Mouse (Mus musculus): ENCODE results near the gene Hoxb5. TPM values are rescaled to one million over a fixed set of nuclear protein-coding genes. Genes with fewer than 3 reads are reported as not detected.

Hoxb5 gene
- polyA plus RNA-seq, 1 experiment: not detected

DNA sequence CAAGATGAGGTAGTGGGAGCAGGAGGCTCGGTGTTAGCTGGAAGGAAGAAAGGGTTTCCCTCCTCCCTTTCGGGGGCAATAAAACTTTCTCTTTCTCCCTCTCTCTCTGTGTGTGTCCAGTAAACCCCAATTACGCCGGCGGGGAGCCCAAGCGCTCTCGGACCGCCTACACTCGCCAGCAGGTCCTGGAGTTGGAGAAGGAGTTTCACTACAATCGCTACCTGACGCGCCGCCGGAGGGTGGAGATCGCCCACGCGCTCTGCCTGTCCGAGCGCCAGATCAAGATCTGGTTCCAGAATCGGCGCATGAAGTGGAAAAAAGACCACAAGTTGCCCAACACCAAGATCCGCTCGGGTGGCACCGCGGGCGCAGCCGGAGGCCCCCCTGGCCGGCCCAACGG, 16.8 kb downstream of the Hoxb5 start:
- no peak for TF ChIP-seq POLR2AphosphoS2 (IDR thresholded peaks at IDR 0.05; ENCODE audit: insufficient read length, low read depth)
- TF ChIP-seq POLR2A (IDR thresholded peaks at IDR 0.05; ENCODE audit: insufficient read length, low read depth): no peak
- no peak for TF ChIP-seq USF1 (IDR thresholded peaks at IDR 0.05; ENCODE audit: low read depth)
- TF ChIP-seq MYOD1 (IDR thresholded peaks at IDR 0.05; ENCODE audit: control insufficient read depth in 1 of 3, insufficient read length in 2 of 3, low read depth in 2 of 3): no peak
- Histone ChIP-seq H3K4me3 (no peak overlapping the region), H3K36me3 (ENCODE audit: control insufficient read depth, insufficient read depth) (no peaks in the 10 kb centered on the region), H3K27me3 (ENCODE audit: control insufficient read depth, insufficient read depth, insufficient read length) (peaks cover 83% of the 10 kb centered on the region), H3K79me2 (ENCODE audit: control insufficient read depth, insufficient read depth) (no peaks in the 10 kb centered on the region), H3ac (ENCODE audit: control insufficient read depth, insufficient read length) (no peak overlapping the region), H3K4me2 (ENCODE audit: low read depth) (peak overlapping the region; percentile 58)

DNA sequence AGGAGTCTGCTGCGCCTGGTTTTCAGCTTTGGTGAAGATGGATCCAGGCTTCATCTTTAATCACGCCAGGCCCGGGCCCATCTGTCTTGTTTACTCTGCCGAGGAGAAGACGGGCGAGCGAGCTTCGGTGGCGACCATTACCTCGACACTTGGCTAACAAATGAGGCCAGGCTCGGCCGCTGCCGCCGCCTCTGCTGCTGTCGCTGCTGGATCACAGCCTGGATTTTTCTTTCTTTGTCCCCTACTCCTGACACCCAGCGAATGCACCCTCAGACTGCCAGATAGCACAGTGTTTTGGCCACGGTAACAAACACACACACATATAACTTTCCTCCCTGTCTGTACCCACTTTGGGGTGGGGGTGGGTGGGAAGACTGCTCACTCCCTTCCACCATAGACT, 17.6 kb downstream of the Hoxb5 start:
- Histone ChIP-seq H3K4me2 (ENCODE audit: low read depth) (no peak overlapping the region), H3K4me3 (no peak overlapping the region), H3K36me3 (ENCODE audit: control insufficient read depth, insufficient read depth) (no peaks in the 10 kb centered on the region), H3ac (ENCODE audit: control insufficient read depth, insufficient read length) (no peak overlapping the region), H3K79me2 (ENCODE audit: control insufficient read depth, insufficient read depth) (no peaks in the 10 kb centered on the region), H3K27me3 (ENCODE audit: control insufficient read depth, insufficient read depth, insufficient read length) (peaks cover 83% of the 10 kb centered on the region)
- TF ChIP-seq REST (IDR thresholded peaks at IDR 0.05; ENCODE audit: insufficient read depth, insufficient read length) (no peak), MYOG (IDR thresholded peaks at IDR 0.05; ENCODE audit: control insufficient read depth in 1 of 3, insufficient read depth in 1 of 3, insufficient read length in 2 of 3, low read depth in 2 of 3) (no peak), MAX (IDR thresholded peaks at IDR 0.05; ENCODE audit: low read depth) (no peak), POLR2A (IDR thresholded peaks at IDR 0.05; ENCODE audit: insufficient read length, low read depth) (no peak), CEBPB (IDR thresholded peaks at IDR 0.05; ENCODE audit: insufficient read depth, poor library complexity, severe bottlenecking) (no peak), TCF3 (IDR thresholded peaks at IDR 0.05; ENCODE audit: insufficient read length, low read depth) (no peak), POLR2AphosphoS2 (IDR thresholded peaks at IDR 0.05; ENCODE audit: insufficient read length, low read depth) (no peak), E2F4 (IDR thresholded peaks at IDR 0.05; ENCODE audit: insufficient read depth) (no peak), MYOD1 (IDR thresholded peaks at IDR 0.05; ENCODE audit: control insufficient read depth in 1 of 3, insufficient read length in 2 of 3, low read depth in 2 of 3) (no peak), TCF12 (IDR thresholded peaks at IDR 0.05; ENCODE audit: insufficient read depth, poor library complexity, severe bottlenecking) (no peak), SRF (IDR thresholded peaks at IDR 0.05; ENCODE audit: control insufficient read depth, insufficient read length, low read depth) (no peak), USF1 (IDR thresholded peaks at IDR 0.05; ENCODE audit: low read depth) (no peak)

DNA sequence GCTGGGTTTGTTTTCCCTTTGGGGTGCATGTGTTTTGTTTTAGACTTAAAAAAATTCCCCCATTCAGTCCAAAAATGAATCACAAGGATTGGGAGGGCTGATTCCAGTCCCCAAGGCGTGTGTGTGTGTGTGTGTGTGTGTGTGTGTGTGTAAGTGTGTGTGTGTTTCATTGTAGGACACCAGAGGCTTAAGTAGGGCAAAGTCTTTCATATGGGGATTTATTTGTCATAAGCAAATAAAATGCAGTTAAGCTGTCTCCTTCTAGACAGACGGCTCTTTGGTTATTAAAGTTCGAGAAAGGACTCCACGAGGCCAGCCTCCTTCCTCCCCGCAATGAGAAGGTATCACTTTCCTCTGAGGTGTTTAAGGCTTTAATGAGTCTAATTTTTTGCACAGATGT, 18.7 kb downstream of the Hoxb5 start:
- H3K27me3 ChIP-seq (ENCODE audit: control insufficient read depth, insufficient read depth, insufficient read length): peaks cover 84% of the 10 kb centered on the region
- H3K4me2 ChIP-seq (ENCODE audit: low read depth): no peak overlapping the region
- no peak overlapping the region for H3K4me3 ChIP-seq
- no peak overlapping the region for H3ac ChIP-seq (ENCODE audit: control insufficient read depth, insufficient read length)
- H3K79me2 ChIP-seq (ENCODE audit: control insufficient read depth, insufficient read depth): no peaks in the 10 kb centered on the region
- no peak for TF ChIP-seq USF1 (IDR thresholded peaks at IDR 0.05; ENCODE audit: low read depth)
- no peak for TF ChIP-seq E2F4 (IDR thresholded peaks at IDR 0.05; ENCODE audit: insufficient read depth)
- no peak for TF ChIP-seq POLR2AphosphoS2 (IDR thresholded peaks at IDR 0.05; ENCODE audit: insufficient read length, low read depth)
- no peak for TF ChIP-seq SRF (IDR thresholded peaks at IDR 0.05; ENCODE audit: control insufficient read depth, insufficient read length, low read depth)
- no peak for TF ChIP-seq REST (IDR thresholded peaks at IDR 0.05; ENCODE audit: insufficient read depth, insufficient read length)
- no peak for TF ChIP-seq MYOD1 (IDR thresholded peaks at IDR 0.05; ENCODE audit: control insufficient read depth in 1 of 3, insufficient read length in 2 of 3, low read depth in 2 of 3)
- no peak for TF ChIP-seq POLR2A (IDR thresholded peaks at IDR 0.05; ENCODE audit: insufficient read length, low read depth)
- TF ChIP-seq TCF3 (IDR thresholded peaks at IDR 0.05; ENCODE audit: insufficient read length, low read depth): no peak
- no peak for TF ChIP-seq CEBPB (IDR thresholded peaks at IDR 0.05; ENCODE audit: insufficient read depth, poor library complexity, severe bottlenecking)
- no peak for TF ChIP-seq MAX (IDR thresholded peaks at IDR 0.05; ENCODE audit: low read depth)
- no peak for TF ChIP-seq TCF12 (IDR thresholded peaks at IDR 0.05; ENCODE audit: insufficient read depth, poor library complexity, severe bottlenecking)
- no peak for TF ChIP-seq MYOG (IDR thresholded peaks at IDR 0.05; ENCODE audit: control insufficient read depth in 1 of 3, insufficient read depth in 1 of 3, insufficient read length in 2 of 3, low read depth in 2 of 3)
- H3K36me3 ChIP-seq (ENCODE audit: control insufficient read depth, insufficient read depth): no peaks in the 10 kb centered on the region

DNA sequence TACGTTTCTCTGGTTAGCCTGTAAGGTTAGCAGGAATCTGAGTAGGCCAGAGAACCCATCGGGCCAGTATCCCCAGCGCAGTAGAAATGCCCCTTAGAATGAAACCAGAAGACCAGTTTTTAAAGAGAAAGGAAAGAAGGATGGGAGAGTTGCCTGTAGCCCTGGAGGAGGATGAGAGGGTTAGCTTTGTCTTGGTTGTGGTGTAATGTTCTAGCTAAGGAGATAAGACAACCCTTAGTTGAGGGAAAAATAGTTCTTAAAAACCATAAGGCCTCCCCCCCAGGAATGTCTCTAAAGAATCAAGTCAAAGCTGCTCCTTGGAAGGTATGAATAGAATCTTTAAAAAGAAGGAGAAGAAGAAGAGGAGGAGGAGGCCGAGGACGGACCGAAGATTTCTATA, 19.6 kb downstream of the Hoxb5 start:
- Histone ChIP-seq H3K79me2 (ENCODE audit: control insufficient read depth, insufficient read depth) (no peaks in the 10 kb centered on the region), H3K4me3 (no peak overlapping the region), H3K36me3 (ENCODE audit: control insufficient read depth, insufficient read depth) (no peaks in the 10 kb centered on the region), H3K4me2 (ENCODE audit: low read depth) (no peak overlapping the region), H3K27me3 (ENCODE audit: control insufficient read depth, insufficient read depth, insufficient read length) (peaks cover 89% of the 10 kb centered on the region), H3ac (ENCODE audit: control insufficient read depth, insufficient read length) (no peak overlapping the region)
- TF ChIP-seq POLR2A (IDR thresholded peaks at IDR 0.05; ENCODE audit: insufficient read length, low read depth): no peak
- TF ChIP-seq REST (IDR thresholded peaks at IDR 0.05; ENCODE audit: insufficient read depth, insufficient read length): no peak
- TF ChIP-seq POLR2AphosphoS2 (IDR thresholded peaks at IDR 0.05; ENCODE audit: insufficient read length, low read depth): no peak
- no peak for TF ChIP-seq SRF (IDR thresholded peaks at IDR 0.05; ENCODE audit: control insufficient read depth, insufficient read length, low read depth)
- no peak for TF ChIP-seq CEBPB (IDR thresholded peaks at IDR 0.05; ENCODE audit: insufficient read depth, poor library complexity, severe bottlenecking)
- TF ChIP-seq E2F4 (IDR thresholded peaks at IDR 0.05; ENCODE audit: insufficient read depth): no peak
- TF ChIP-seq USF1 (IDR thresholded peaks at IDR 0.05; ENCODE audit: low read depth): no peak
- no peak for TF ChIP-seq TCF12 (IDR thresholded peaks at IDR 0.05; ENCODE audit: insufficient read depth, poor library complexity, severe bottlenecking)
- no peak for TF ChIP-seq TCF3 (IDR thresholded peaks at IDR 0.05; ENCODE audit: insufficient read length, low read depth)
- no peak for TF ChIP-seq MYOD1 (IDR thresholded peaks at IDR 0.05; ENCODE audit: control insufficient read depth in 1 of 3, insufficient read length in 2 of 3, low read depth in 2 of 3)
- TF ChIP-seq MYOG (IDR thresholded peaks at IDR 0.05; ENCODE audit: control insufficient read depth in 1 of 3, insufficient read depth in 1 of 3, insufficient read length in 2 of 3, low read depth in 2 of 3): no peak
- no peak for TF ChIP-seq MAX (IDR thresholded peaks at IDR 0.05; ENCODE audit: low read depth)

DNA sequence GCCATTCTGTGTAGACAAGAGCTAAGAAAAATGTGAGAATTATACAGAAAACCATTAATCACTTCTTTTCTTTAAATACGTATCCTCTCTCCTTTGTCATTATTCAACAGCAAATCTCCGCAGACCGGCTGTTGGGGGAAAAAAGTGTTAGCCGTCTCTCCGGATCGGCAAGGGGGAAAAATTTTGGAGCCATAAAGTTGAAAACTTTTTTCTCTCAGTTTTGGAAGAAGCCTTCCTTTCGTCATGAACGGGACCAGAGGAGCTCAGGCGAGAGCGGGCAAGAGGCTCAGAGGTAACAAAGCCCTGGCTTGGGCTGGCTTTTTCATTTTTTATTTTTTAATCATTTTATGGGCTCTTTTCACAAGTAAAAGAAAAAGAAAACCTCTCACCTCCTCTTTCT, 20.0 kb downstream of the Hoxb5 start, which contains the start of gene Hoxb3:
Gene Hoxb3 (plus strand): TSS at position 173 of the 400 bp plus-strand sequence.
- H3ac ChIP-seq (ENCODE audit: control insufficient read depth, insufficient read length): no peak within 1 kb of the TSS
- TF ChIP-seq POLR2A (IDR thresholded peaks at IDR 0.05; ENCODE audit: insufficient read length, low read depth) (no peak), REST (IDR thresholded peaks at IDR 0.05; ENCODE audit: insufficient read depth, insufficient read length) (no peak), TCF3 (IDR thresholded peaks at IDR 0.05; ENCODE audit: insufficient read length, low read depth) (no peak), MYOG (IDR thresholded peaks at IDR 0.05; ENCODE audit: control insufficient read depth in 1 of 3, insufficient read depth in 1 of 3, insufficient read length in 2 of 3, low read depth in 2 of 3) (no peak), TCF12 (IDR thresholded peaks at IDR 0.05; ENCODE audit: insufficient read depth, poor library complexity, severe bottlenecking) (no peak), MYOD1 (IDR thresholded peaks at IDR 0.05; ENCODE audit: control insufficient read depth in 1 of 3, insufficient read length in 2 of 3, low read depth in 2 of 3) (no peak), USF1 (IDR thresholded peaks at IDR 0.05; ENCODE audit: low read depth) (no peak), SRF (IDR thresholded peaks at IDR 0.05; ENCODE audit: control insufficient read depth, insufficient read length, low read depth) (no peak)
- H3K4me2 ChIP-seq (ENCODE audit: low read depth): no peak within 1 kb of the TSS
- H3K4me3 ChIP-seq: no peak within 1 kb of the TSS
- H3K79me2 ChIP-seq (ENCODE audit: control insufficient read depth, insufficient read depth): no peaks in the 10 kb centered on the region
- H3K27me3 ChIP-seq (ENCODE audit: control insufficient read depth, insufficient read depth, insufficient read length): peaks cover 89% of the 10 kb centered on the region
- H3K36me3 ChIP-seq (ENCODE audit: control insufficient read depth, insufficient read depth): no peaks in the 10 kb centered on the region

All from myocyte (in vitro differentiated cells).